Mouse (Mus musculus) stomach, embryonic 14.5 days (tissue): ENCODE measurements around the gene Mrgprg. TPM values are rescaled to one million over a fixed set of nuclear protein-coding genes. Genes with fewer than 3 reads are reported as not detected.

Experiments used
- ATAC-seq: fragments of 200-750 bp; cut with Nextera tagmentation; 2 replicates; pipeline ENCODE4 v1.8.0; 2017; ENCODE audit warnings: low read depth, moderate TSS enrichment; ENCODE audit not compliant: insufficient number of reproducible peaks, insufficient read depth, low FRiP score
- H3K27ac ChIP-seq: fragments of 300-500 bp; sonication (generic); 2 replicates; pipeline ENCODE4 v1.5.1; 2014; ENCODE audit warnings: mild to moderate bottlenecking, low read length, moderate library complexity, mixed read lengths
- H3K27me3 ChIP-seq: fragments of 300-500 bp; sonication (generic); 2 replicates; pipeline ENCODE4 v1.6.1; 2014; ENCODE audit warnings: low read length, control low read depth, mixed read lengths; ENCODE audit not compliant: control insufficient read depth, insufficient read depth
- H3K36me3 ChIP-seq: fragments of 300-500 bp; sonication (generic); 2 replicates; pipeline ENCODE4 v1.6.1; 2014; ENCODE audit warnings: mild to moderate bottlenecking, control low read depth, low read length, moderate library complexity, mixed read lengths; ENCODE audit not compliant: control insufficient read depth, insufficient read depth
- H3K4me1 ChIP-seq: fragments of 300-500 bp; sonication (generic); 2 replicates; pipeline ENCODE4 v1.6.1; 2014; ENCODE audit warnings: low read length, control low read depth, mixed read lengths; ENCODE audit not compliant: control insufficient read depth, insufficient read depth
- H3K4me2 ChIP-seq: fragments of 300-500 bp; sonication (generic); replicated peaks from 2 replicates; pipeline ENCODE4 v1.6.1; 2014; ENCODE audit warnings: low read depth, low read length, control low read depth
- H3K4me3 ChIP-seq: fragments of 300-500 bp; sonication (generic); 2 replicates; pipeline ENCODE4 v1.5.1; 2014; ENCODE audit warnings: low read depth, low read length, control low read depth
- H3K9ac ChIP-seq: fragments of 300-500 bp; sonication (generic); replicated peaks from 2 replicates; pipeline ENCODE4 v1.6.1; 2014; ENCODE audit warnings: low read depth, mild to moderate bottlenecking, control low read depth, low read length, moderate library complexity, mixed read lengths
- H3K9me3 ChIP-seq: fragments of 300-500 bp; sonication (generic); 2 replicates; pipeline ENCODE4 v1.6.1; 2016; ENCODE audit warnings: low read depth, low read length, control low read depth; ENCODE audit not compliant: control insufficient read depth
- WGBS: fragments of 180-500 bp; shearing (Covaris S2); extraction: QIAGEN DNeasy Blood & Tissue Kit; methylation state at CpG from one replicate; pipeline ENCODE4 v1.1.7; 2014; 5-methylcytosine and 5-hydroxymethylcytosine counted together
- polyA plus RNA-seq: library from polyadenylated mRNA; unstranded; fragments of >200 nt; fragmentation: Nextera tagmentation; extraction: Ambion mirVana; gene quantifications from 2 replicates; pipeline ENCODE4 v1.2.1, GENCODE M21; 2014

Gene Mrgprg
- polyA plus RNA-seq: 0.14 TPM in 1 of 2 replicates, not detected in the other

DNA sequence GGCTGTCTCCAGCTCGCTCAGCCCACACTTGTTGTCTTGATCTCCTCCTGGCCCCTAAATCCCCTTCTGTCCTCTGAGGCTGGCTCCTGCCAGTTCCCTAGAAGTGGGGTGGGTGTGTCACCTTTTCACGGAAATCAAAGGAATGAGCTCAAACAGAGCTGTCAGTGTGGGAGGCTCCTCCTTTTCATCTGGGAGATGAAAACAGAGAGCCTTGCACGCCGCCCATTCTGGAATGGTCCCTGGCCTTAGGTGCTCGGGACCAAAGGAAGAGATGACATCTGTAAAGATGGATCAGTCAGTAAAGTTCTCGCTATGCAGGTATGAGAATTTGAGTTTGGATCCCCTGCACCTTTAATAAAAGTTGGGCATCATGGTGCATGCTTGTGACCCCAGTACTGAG lies at the start of gene Mrgprg:
Gene Mrgprg, minus strand, starts transcription at position 101 of the 400 bp plus-strand sequence.
- H3K9me3 ChIP-seq: no peaks in the 10 kb centered on the region
- no peak within 1 kb of the TSS for H3K4me3 ChIP-seq
- H3K9ac ChIP-seq: no peak within 1 kb of the TSS
- no peak within 1 kb of the TSS for H3K27ac ChIP-seq
- 34% methylated on average over 6 of the region's 6 CpGs for WGBS
- H3K4me2 ChIP-seq: no peak within 1 kb of the TSS
- H3K36me3 ChIP-seq: no peaks in the 10 kb centered on the region
- no peaks in the 10 kb centered on the region for H3K27me3 ChIP-seq
- ATAC-seq: no peak
- no peaks in the 10 kb centered on the region for H3K4me1 ChIP-seq

DNA sequence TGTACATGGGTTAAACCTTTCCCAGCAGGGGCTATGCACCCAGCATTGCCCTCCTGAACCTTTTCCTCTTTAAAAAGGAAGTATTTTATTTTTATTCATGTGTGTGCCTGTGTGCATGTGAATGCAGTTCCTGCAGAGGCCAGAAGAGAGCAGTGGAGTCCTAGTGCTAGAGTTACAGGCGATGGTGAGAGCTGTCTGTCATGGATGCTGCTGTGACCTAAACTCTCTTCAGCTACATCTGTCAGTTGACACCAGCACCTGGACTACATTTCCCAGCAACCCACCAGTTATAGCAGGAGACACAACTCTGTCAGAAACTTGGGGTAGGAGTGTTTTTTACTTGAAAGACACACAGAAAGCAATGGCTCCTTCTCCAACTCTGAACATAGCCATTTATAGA lies 42.1 kb upstream of the Mrgprg start:
- Histone ChIP-seq H3K4me1 (peaks cover 5% of the 10 kb centered on the region; the same call in 1 of the 2 replicates), H3K9ac (no peak overlapping the region), H3K4me2 (no peak overlapping the region), H3K27me3 (no peaks in the 10 kb centered on the region), H3K4me3 (no peak overlapping the region), H3K9me3 (no peaks in the 10 kb centered on the region), H3K36me3 (peaks cover 10% of the 10 kb centered on the region), H3K27ac (no peak overlapping the region)
- 61% methylated on average over 1 of the region's 1 CpGs for WGBS
- no peak for ATAC-seq

DNA sequence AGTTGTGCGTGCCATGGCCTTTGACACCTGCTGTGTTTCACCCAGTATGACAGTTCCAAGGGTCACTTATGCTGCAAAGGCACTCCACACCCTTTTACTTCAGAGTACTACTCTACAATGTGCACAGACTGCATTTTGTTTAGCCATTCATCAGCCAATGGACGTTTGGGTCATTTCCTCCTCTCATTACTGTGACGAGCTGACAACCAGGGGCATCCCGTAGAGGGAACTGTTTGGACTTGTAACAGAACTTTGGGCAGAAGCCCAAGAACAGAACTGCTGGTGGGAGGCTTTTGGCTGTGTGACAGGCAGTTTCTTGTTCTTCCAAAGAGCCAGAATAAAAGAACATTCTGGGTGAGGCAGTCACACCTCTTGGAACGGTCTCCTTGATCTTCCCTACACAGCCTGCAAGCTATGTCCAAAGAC lies 38.4 kb upstream of the Mrgprg start:
- 30% methylated on average over 5 of the region's 5 CpGs for WGBS
- Histone ChIP-seq H3K4me1 (peaks cover 5% of the 10 kb centered on the region; the same call in 1 of the 2 replicates), H3K27me3 (no peaks in the 10 kb centered on the region), H3K4me3 (no peak overlapping the region), H3K9me3 (no peaks in the 10 kb centered on the region), H3K9ac (no peak overlapping the region), H3K4me2 (no peak overlapping the region), H3K27ac (no peak overlapping the region), H3K36me3 (peaks cover 10% of the 10 kb centered on the region)
- peak; percentile 12; the same call in 1 of the 2 replicates for ATAC-seq

DNA sequence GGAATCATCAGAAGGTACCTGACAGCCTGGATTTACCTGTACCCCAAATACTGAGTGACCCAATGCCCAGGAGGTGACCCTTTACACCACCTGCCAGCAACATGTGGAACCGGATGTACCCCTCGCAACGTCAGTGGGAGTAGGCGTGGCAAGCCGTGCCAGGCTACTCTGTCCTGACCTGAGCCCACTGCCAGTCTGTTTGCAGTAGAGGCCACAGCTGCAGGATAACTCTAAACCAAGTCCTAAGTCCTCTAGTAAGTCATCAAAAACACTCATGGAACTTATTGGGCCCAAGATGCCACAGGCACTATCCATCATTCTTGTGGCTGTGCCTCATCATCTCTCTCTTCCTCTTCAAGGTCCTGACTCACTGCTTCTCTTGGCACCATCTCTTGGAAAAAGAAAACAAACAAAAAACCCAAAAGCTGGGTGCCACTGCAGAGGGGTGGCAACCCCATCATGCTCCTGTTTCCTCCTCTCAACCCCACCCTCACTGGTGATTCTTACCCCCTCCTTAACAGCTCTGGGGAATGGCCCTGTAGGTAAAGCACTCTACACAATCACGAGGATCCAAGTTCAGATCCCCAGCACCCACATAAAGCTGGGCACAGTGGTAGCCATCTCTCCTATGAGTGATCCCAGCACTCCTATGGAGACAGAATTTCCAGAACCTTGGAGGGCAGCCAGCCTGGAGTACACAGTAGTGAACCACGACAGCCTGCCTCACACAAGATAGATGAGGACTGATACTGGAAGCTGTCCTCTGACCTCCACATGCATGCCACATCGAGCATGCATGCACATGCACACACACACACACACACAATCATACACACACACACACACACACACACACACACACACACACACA lies 34.6 kb upstream of the Mrgprg start:
- WGBS: 80% methylated on average over 8 of the region's 8 CpGs
- Histone ChIP-seq H3K27ac (no peak overlapping the region), H3K9ac (no peak overlapping the region), H3K4me1 (peaks cover 5% of the 10 kb centered on the region; the same call in 1 of the 2 replicates), H3K36me3 (peaks cover 28% of the 10 kb centered on the region), H3K9me3 (no peaks in the 10 kb centered on the region), H3K4me2 (no peak overlapping the region), H3K27me3 (no peaks in the 10 kb centered on the region), H3K4me3 (no peak overlapping the region)
- ATAC-seq: no peak

DNA sequence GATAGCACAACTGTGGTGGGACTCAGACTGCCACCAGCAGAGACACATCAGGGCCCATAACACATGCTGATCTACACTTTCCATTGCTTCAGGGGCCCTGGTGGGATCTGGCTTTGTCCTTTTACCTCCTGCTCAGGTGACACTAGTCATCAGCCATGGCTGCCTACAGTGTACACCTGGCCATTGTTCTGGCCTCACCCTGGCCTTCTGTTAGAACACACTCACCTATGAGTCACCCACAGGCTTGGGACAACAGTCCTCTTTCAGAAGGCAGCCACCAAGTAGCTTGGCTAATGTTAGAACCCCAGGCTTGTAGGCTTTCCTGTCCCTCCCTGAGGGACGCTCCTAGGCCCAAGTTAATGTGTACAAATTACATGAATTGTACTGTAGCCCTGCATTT lies 34.0 kb upstream of the Mrgprg start:
- H3K9ac ChIP-seq: no peak overlapping the region
- H3K36me3 ChIP-seq: peaks cover 32% of the 10 kb centered on the region
- no peak overlapping the region for H3K4me2 ChIP-seq
- H3K4me1 ChIP-seq: peaks cover 4% of the 10 kb centered on the region; the same call in 1 of the 2 replicates
- no peaks in the 10 kb centered on the region for H3K9me3 ChIP-seq
- H3K27me3 ChIP-seq: no peaks in the 10 kb centered on the region
- no peak overlapping the region for H3K27ac ChIP-seq
- WGBS: 77% methylated on average over 1 of the region's 1 CpGs
- H3K4me3 ChIP-seq: no peak overlapping the region
- no peak; the same call in 1 of the 2 replicates for ATAC-seq

- H3K9me3 ChIP-seq: no peaks in the 10 kb centered on the region
- WGBS: 90% methylated on average over 4 of the region's 4 CpGs
- no peak overlapping the region for H3K4me2 ChIP-seq
- ATAC-seq: no peak
- H3K27me3 ChIP-seq: no peaks in the 10 kb centered on the region
- H3K9ac ChIP-seq: no peak overlapping the region
- H3K4me1 ChIP-seq: no peaks in the 10 kb centered on the region
- peaks cover 35% of the 10 kb centered on the region for H3K36me3 ChIP-seq
- H3K4me3 ChIP-seq: no peak overlapping the region
- no peak overlapping the region for H3K27ac ChIP-seq
Observed at GRCm38 (mm10) chr7:143798783-143799182, 32.0 kb upstream of the Mrgprg start.

DNA sequence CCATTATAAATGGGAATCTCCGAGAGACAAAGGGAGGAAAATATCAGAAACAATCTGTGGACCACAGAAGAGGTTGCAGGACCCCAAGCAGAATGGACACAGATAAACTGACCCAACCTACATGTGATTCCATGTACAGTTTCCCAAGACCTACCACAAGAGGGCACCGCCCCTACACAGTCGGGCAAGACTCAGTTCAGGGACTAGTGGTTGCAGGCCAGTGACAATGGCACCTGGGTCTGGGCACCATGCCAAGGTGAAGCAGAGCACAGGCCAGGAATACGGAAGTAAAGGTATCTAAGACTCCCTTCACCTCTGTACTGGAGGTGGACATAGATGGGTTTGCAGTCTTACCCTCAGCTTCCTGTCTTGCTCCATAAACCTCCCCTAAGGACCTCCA lies 26.3 kb upstream of the Mrgprg start:
- Histone ChIP-seq H3K27ac (no peak overlapping the region), H3K4me2 (no peak overlapping the region), H3K9ac (no peak overlapping the region), H3K27me3 (no peaks in the 10 kb centered on the region), H3K36me3 (peaks cover 26% of the 10 kb centered on the region), H3K9me3 (no peaks in the 10 kb centered on the region), H3K4me3 (no peak overlapping the region), H3K4me1 (no peaks in the 10 kb centered on the region)
- ATAC-seq: peak; percentile 46; the same call in 1 of the 2 replicates
- 55% methylated on average over 4 of the region's 4 CpGs for WGBS

GRCm38 (mm10) chr7:143792336-143792985 lies 25.7 kb upstream of the Mrgprg start:
- Histone ChIP-seq H3K27me3 (no peaks in the 10 kb centered on the region), H3K4me3 (no peak overlapping the region), H3K36me3 (peaks cover 22% of the 10 kb centered on the region), H3K9me3 (no peaks in the 10 kb centered on the region), H3K4me1 (no peaks in the 10 kb centered on the region), H3K4me2 (no peak overlapping the region), H3K9ac (no peak overlapping the region), H3K27ac (no peak overlapping the region)
- no peak for ATAC-seq
- 78% methylated on average over 6 of the region's 6 CpGs for WGBS
